Mouse (Mus musculus) E14TG2a.4 (cell line): ENCODE results near the gene Clock.

ENCODE experiments used
- H3K27me3 ChIP-seq: 2 replicates; pipeline ENCODE4 v1.6.1; 2014; ENCODE audit warnings: low read length, control low read depth; ENCODE audit not compliant: insufficient read depth
- H3K36me3 ChIP-seq: 2 replicates; pipeline ENCODE4 v1.6.1; 2014; ENCODE audit warnings: low read length, control low read depth; ENCODE audit not compliant: insufficient read depth
- H3K4me1 ChIP-seq: replicated peaks from 2 replicates; pipeline ENCODE4 v1.6.1; 2014; ENCODE audit warnings: low read depth, low read length, control low read depth
- H3K4me3 ChIP-seq: replicated peaks from 2 replicates; pipeline ENCODE4 v1.5.1; 2014; ENCODE audit warnings: mild to moderate bottlenecking, low read length
- H3K9me3 ChIP-seq: 2 replicates; pipeline ENCODE4 v1.6.1; 2014; ENCODE audit warnings: low read length, control low read depth
- CTCF ChIP-seq: conservative IDR thresholded peaks from 2 replicates; pipeline ENCODE4 v1.5.1; 2014; ENCODE audit warnings: low read length
- NANOG ChIP-seq: IDR thresholded peaks from 2 replicates; pipeline ENCODE4 v1.6.1; 2014; ENCODE audit warnings: borderline replicate concordance, low read length, mixed read lengths
- POU5F1 ChIP-seq: IDR thresholded peaks from 2 replicates; pipeline ENCODE4 v1.6.1; 2014; ENCODE audit warnings: low read length, borderline replicate concordance

Clock gene

DNA sequence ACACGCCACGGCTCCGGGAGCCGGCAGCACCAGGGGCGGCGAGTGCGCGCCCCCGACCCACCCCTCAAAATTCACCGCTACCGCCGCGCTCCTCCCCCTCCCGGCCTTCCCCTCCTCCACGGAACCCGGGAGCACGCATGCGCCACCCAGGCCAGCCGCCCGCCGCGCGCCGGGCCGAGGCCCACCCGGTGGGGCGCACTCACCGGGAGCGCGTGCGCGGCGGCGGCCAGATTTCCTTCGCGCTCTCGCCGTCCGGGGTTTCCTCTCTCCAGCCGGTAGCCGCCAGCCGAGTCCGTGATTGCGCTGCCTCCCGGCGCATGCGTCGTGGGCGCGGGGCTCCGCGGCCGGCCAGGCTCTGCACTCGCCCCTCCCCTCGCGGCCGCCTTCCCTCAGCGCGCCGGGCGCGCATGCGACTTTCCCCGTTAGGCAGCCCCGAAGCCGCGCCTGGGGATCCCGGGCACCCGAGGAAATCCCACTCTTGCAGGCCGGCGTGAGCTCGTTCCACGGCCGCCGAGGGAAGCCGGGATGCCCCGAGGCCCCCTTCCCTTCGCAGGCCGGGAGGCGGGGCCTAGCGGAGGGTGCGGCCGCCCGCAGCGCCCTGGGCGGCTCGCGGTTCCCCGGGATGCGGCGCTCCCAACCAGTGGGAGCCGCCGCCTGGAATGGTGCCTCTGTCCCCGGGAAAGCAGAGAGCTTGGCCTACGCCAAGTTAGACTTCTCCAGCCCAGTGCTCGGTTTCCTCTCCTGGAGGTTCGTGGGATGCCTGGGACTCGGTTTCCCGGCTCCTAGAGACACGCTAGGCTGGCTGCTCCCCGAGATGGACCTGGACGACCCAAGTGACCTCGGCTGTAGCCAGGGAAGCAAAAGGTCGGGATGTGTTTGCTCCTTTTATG is at the start of gene Clock:
Clock (minus strand) TSS at position 341 of the 890 bp plus-strand sequence.
- H3K4me1 ChIP-seq: peaks cover 25% of the 10 kb centered on the region
- peak within 1 kb of the TSS; percentile 94 for H3K4me3 ChIP-seq
- H3K27me3 ChIP-seq: no peaks in the 10 kb centered on the region
- no peak for TF ChIP-seq CTCF
- no peak for TF ChIP-seq POU5F1
- no peak for TF ChIP-seq NANOG
- peaks cover 9% of the 10 kb centered on the region; the same call in 1 of the 2 replicates for H3K36me3 ChIP-seq
- no peaks in the 10 kb centered on the region for H3K9me3 ChIP-seq

DNA sequence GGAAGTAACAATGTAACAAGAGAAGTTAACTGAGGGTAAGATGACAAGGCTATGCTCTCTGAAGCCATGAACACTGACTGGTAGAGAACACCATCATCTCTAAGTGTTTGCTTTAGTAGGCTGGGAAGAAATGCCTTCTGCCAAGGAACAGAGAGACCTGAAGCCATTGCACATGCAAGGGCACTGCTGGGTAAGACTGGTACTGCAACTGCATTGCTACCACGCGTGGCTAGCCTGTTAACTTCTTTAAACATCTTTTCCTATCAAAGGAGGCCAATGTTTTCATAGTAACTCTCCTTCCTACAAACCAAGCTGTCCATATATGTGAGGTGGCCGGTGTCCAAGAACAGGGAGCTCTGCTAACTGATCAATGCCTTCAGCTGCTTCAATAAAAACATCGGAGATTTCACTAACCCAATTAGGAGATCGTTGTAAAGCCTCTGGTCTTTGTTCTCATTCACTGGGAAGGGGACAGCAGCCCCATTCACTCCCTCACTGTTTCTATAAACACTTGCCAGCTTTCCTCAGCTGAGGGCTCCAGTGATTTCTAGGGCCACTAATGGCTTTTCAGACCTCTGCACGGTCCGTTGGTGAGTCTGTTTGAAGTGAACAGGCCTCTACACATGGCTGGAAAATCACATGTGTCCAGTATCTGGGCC is 47.5 kb upstream of the Clock start:
- Histone ChIP-seq H3K9me3 (no peaks in the 10 kb centered on the region), H3K36me3 (no peaks in the 10 kb centered on the region), H3K27me3 (no peaks in the 10 kb centered on the region), H3K4me1 (0 out of 2 replicates have a peak, but pooled peaks cover 5% of the 10 kb centered on the region), H3K4me3 (no peak overlapping the region)
- TF ChIP-seq POU5F1: no peak
- no peak for TF ChIP-seq CTCF
- no peak for TF ChIP-seq NANOG

GRCm38 (mm10) chr5:76351537-76351936 is 46.9 kb upstream of the Clock start:
- Histone ChIP-seq H3K4me1 (peaks cover 6% of the 10 kb centered on the region; the same call in 1 of the 2 replicates), H3K36me3 (no peaks in the 10 kb centered on the region), H3K4me3 (no peak overlapping the region), H3K9me3 (no peaks in the 10 kb centered on the region), H3K27me3 (no peaks in the 10 kb centered on the region)
- TF ChIP-seq POU5F1 (no peak), CTCF (no peak), NANOG (no peak)

- peaks cover 12% of the 10 kb centered on the region for H3K4me1 ChIP-seq
- TF ChIP-seq NANOG: no peak
- TF ChIP-seq POU5F1: no peak
- no peak for TF ChIP-seq CTCF
- no peak overlapping the region for H3K4me3 ChIP-seq
- H3K27me3 ChIP-seq: no peaks in the 10 kb centered on the region
- H3K36me3 ChIP-seq: no peaks in the 10 kb centered on the region
- H3K9me3 ChIP-seq: no peaks in the 10 kb centered on the region
These were observed 41.5 kb upstream of the Clock start for GRCm38 (mm10) chr5:76346137-76346536.

DNA sequence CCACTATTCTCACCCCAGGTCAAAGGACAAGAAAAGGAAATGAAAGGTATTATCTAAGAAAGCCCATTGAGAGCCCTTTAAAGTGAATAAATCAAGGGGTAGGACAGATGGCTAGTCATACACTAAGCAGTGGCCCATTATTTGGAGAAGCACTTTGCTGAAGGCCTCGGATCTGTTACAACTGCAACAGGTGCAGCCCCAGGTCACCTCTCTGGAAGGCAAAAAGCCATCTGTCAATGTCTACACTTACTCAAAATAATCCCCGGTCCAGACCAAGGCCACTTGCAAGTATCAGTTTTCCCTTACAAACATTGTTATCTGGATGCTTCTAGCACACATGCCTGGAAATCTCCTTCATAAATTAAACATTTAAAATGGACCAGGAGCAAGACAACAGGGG is 36.3 kb upstream of the Clock start:
- Histone ChIP-seq H3K36me3 (no peaks in the 10 kb centered on the region), H3K27me3 (no peaks in the 10 kb centered on the region), H3K4me3 (no peak overlapping the region), H3K4me1 (peaks cover under 1% of the 10 kb centered on the region), H3K9me3 (no peaks in the 10 kb centered on the region)
- TF ChIP-seq CTCF (no peak), NANOG (no peak), POU5F1 (no peak)

DNA sequence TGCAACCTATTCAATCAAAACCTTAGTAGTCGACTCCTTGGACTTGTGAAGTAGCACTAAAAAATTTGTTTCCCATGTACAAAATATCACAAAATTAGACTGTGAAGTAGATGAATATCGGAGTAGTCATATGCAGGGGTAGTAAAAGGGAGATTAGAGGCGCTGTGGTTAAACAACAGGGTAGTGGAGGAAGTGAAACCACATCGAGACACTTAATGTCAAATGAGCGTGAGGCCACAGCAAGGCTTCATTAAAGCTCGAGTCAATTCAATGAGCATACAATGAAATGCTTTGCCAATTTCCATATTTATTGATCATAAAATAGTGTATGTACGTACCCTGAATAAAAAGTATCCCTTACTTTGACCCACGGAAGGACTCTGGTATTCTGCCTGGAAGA is 32.5 kb upstream of the Clock start:
- peaks cover 6% of the 10 kb centered on the region for H3K4me1 ChIP-seq
- H3K9me3 ChIP-seq: no peaks in the 10 kb centered on the region
- H3K36me3 ChIP-seq: no peaks in the 10 kb centered on the region
- H3K4me3 ChIP-seq: no peak overlapping the region
- TF ChIP-seq POU5F1: no peak
- H3K27me3 ChIP-seq: no peaks in the 10 kb centered on the region

- no peaks in the 10 kb centered on the region for H3K27me3 ChIP-seq
- no peak overlapping the region for H3K4me3 ChIP-seq
- no peaks in the 10 kb centered on the region for H3K36me3 ChIP-seq
- H3K9me3 ChIP-seq: peaks cover 4% of the 10 kb centered on the region; the same call in 1 of the 2 replicates
- H3K4me1 ChIP-seq: peaks cover 20% of the 10 kb centered on the region
- TF ChIP-seq NANOG (no peak), CTCF (no peak), POU5F1 (no peak)
These were observed 29.2 kb upstream of the Clock start for GRCm38 (mm10) chr5:76333833-76334232.

GRCm38 (mm10) chr5:76330953-76331352 is 26.4 kb upstream of the Clock start, which contains the start of gene Pdcl2:
Pdcl2 (minus strand) TSS chr5:76331156.
- TF ChIP-seq POU5F1 (no peak), CTCF (no peak), NANOG (no peak)
- Histone ChIP-seq H3K27me3 (no peaks in the 10 kb centered on the region), H3K4me3 (peak within 1 kb of the TSS; percentile 71), H3K36me3 (no peaks in the 10 kb centered on the region), H3K9me3 (peaks cover 4% of the 10 kb centered on the region; the same call in 1 of the 2 replicates), H3K4me1 (peaks cover 26% of the 10 kb centered on the region)
